Mouse (Mus musculus) midbrain, postnatal 0 days (tissue): Measurements from ENCODE around the gene Gm10959. TPM values are rescaled to one million over a fixed set of nuclear protein-coding genes. Genes with fewer than 3 reads are reported as not detected.
A peak's percentile ranks its signal among the peaks of the same experiment; 100 is the strongest.
"Not testable (repeated sequence)": the region's sequence is repeated elsewhere in the genome, so short reads cannot be mapped to it uniquely, and the experiment has no call there.

Experiments
- ATAC-seq: fragments of 200-750 bp; cut with Nextera tagmentation; 2 replicates; pipeline ENCODE4 v1.8.0; 2017; ENCODE audit warnings: moderate number of reproducible peaks, mild to moderate bottlenecking, moderate TSS enrichment, moderate library complexity; ENCODE audit not compliant: low FRiP score
- DNase-seq: peaks from one replicate; pipeline ENCODE4 v3.0.0-alpha.2; 2015; ENCODE audit warnings: low spot score
- H3K27ac ChIP-seq: fragments of 300-500 bp; sonication (generic); 2 replicates; pipeline ENCODE4 v1.5.1; 2014; ENCODE audit warnings: low read depth, mild to moderate bottlenecking, low read length, mixed read lengths
- H3K27me3 ChIP-seq: fragments of 300-500 bp; sonication (generic); 2 replicates; pipeline ENCODE4 v1.6.1; 2014; ENCODE audit warnings: low read length, control low read depth, mixed read lengths; ENCODE audit not compliant: insufficient read depth
- H3K36me3 ChIP-seq: fragments of 300-500 bp; sonication (generic); 2 replicates; pipeline ENCODE4 v1.6.1; 2014; ENCODE audit warnings: low read length, control low read depth, mixed read lengths; ENCODE audit not compliant: insufficient read depth
- H3K4me1 ChIP-seq: fragments of 300-500 bp; sonication (generic); 2 replicates; pipeline ENCODE4 v1.6.1; 2014; ENCODE audit warnings: mild to moderate bottlenecking, control low read depth, antibody characterized with exemption, low read length, mixed read lengths; ENCODE audit not compliant: insufficient read depth
- H3K4me2 ChIP-seq: fragments of 300-500 bp; sonication (generic); 2 replicates; pipeline ENCODE4 v1.6.1; 2014; ENCODE audit warnings: low read depth, mild to moderate bottlenecking, low read length, mixed read lengths; ENCODE audit not compliant: poor library complexity, severe bottlenecking
- H3K4me3 ChIP-seq: fragments of 300-500 bp; sonication (generic); 2 replicates; pipeline ENCODE4 v1.5.1; 2014; ENCODE audit warnings: low read depth, mild to moderate bottlenecking, low read length, moderate library complexity
- H3K9ac ChIP-seq: fragments of 300-500 bp; sonication (generic); replicated peaks from 2 replicates; pipeline ENCODE4 v1.6.1; 2014; ENCODE audit warnings: mild to moderate bottlenecking, low read length, moderate library complexity, mixed read lengths; ENCODE audit not compliant: poor library complexity, severe bottlenecking
- H3K9me3 ChIP-seq: fragments of 300-500 bp; sonication (generic); 2 replicates; pipeline ENCODE4 v1.6.1; 2016; ENCODE audit warnings: low read length, control low read depth
- CTCF ChIP-seq: IDR thresholded peaks from 2 replicates; pipeline ENCODE4 v1.5.1; 2016; ENCODE audit warnings: antibody characterized with exemption, mild to moderate bottlenecking
- WGBS: fragments of 180-500 bp; shearing (Covaris S2); extraction: QIAGEN DNeasy Blood & Tissue Kit; methylation state at CpG from one replicate; pipeline ENCODE4 v1.1.7; 2014; 5-methylcytosine and 5-hydroxymethylcytosine counted together
- polyA plus RNA-seq: library from polyadenylated mRNA; unstranded; fragments of >200 nt; fragmentation: Nextera tagmentation; extraction: Ambion mirVana; gene quantifications from 2 replicates; pipeline ENCODE4 v1.2.1, GENCODE M21; 2015
- total RNA-seq: library from RNA; depleted of rRNA; stranded (reverse); fragments of >200 nt; gene quantifications from 2 replicates; pipeline ENCODE4 v1.2.3, GENCODE M21; 2014; rRNA removed

Gene Gm10959
- total RNA-seq (not detected in 2 replicates), polyA plus RNA-seq (not detected in 2 replicates)

GRCm38 (mm10) chr3:122919260-122919659, at the start of gene Gm10959:
TSS of gene Gm10959 (minus strand) at chr3:122919360.
- Histone ChIP-seq H3K4me3 (no peak within 1 kb of the TSS), H3K4me2 (no peak within 1 kb of the TSS), H3K4me1 (no peaks in the 10 kb centered on the region), H3K9me3 (no peaks in the 10 kb centered on the region), H3K9ac (no peak within 1 kb of the TSS), H3K36me3 (no peaks in the 10 kb centered on the region), H3K27me3 (no peaks in the 10 kb centered on the region), H3K27ac (no peak within 1 kb of the TSS)
- no peak for TF ChIP-seq CTCF
- ATAC-seq (no peak), DNase-seq (no peak)
- WGBS: 73% methylated on average over 8 of the region's 8 CpGs

- Histone ChIP-seq H3K4me1 (no peaks in the 10 kb centered on the region), H3K4me3 (no peak overlapping the region), H3K36me3 (peaks cover 4% of the 10 kb centered on the region; the same call in 1 of the 2 replicates), H3K27me3 (no peaks in the 10 kb centered on the region), H3K27ac (no peak overlapping the region), H3K4me2 (no peak overlapping the region), H3K9ac (no peak overlapping the region), H3K9me3 (no peaks in the 10 kb centered on the region)
- TF ChIP-seq CTCF: no peak
- ATAC-seq (no peak), DNase-seq (no peak)
- WGBS: 90% methylated on average over 9 of the region's 9 CpGs
Measured at GRCm38 (mm10) chr3:122968391-122968790, 49.2 kb upstream of the Gm10959 start.

GRCm38 (mm10) chr3:122964301-122964700, 45.1 kb upstream of the Gm10959 start:
- WGBS: 89% methylated on average over 5 of the region's 5 CpGs
- Histone ChIP-seq H3K9me3 (no peaks in the 10 kb centered on the region), H3K4me2 (no peak overlapping the region), H3K27me3 (no peaks in the 10 kb centered on the region), H3K4me1 (no peaks in the 10 kb centered on the region), H3K36me3 (peaks cover 9% of the 10 kb centered on the region; the same call in 1 of the 2 replicates), H3K9ac (no peak overlapping the region), H3K4me3 (no peak overlapping the region), H3K27ac (no peak overlapping the region)
- DNase-seq (no peak), ATAC-seq (no peak)
- no peak for TF ChIP-seq CTCF

GRCm38 (mm10) chr3:122950129-122950528, 31.0 kb upstream of the Gm10959 start:
- Histone ChIP-seq H3K36me3 (peaks cover 14% of the 10 kb centered on the region), H3K9me3 (no peaks in the 10 kb centered on the region), H3K4me1 (no peaks in the 10 kb centered on the region), H3K4me2 (no peak overlapping the region), H3K9ac (no peak overlapping the region), H3K27ac (no peak overlapping the region), H3K27me3 (no peaks in the 10 kb centered on the region), H3K4me3 (no peak overlapping the region)
- no peak for TF ChIP-seq CTCF
- ATAC-seq (no peak), DNase-seq (no peak)
- WGBS: 94% methylated on average over 2 of the region's 2 CpGs

GRCm38 (mm10) chr3:122943387-122943890, 24.3 kb upstream of the Gm10959 start:
- TF ChIP-seq CTCF: no peak
- no peak for DNase-seq
- Histone ChIP-seq H3K27ac (no peak overlapping the region), H3K27me3 (no peaks in the 10 kb centered on the region), H3K4me1 (no peaks in the 10 kb centered on the region), H3K4me3 (no peak overlapping the region), H3K36me3 (peaks cover 5% of the 10 kb centered on the region), H3K9ac (no peak overlapping the region), H3K9me3 (no peaks in the 10 kb centered on the region), H3K4me2 (no peak overlapping the region)
- WGBS: 78% methylated on average over 6 of the region's 6 CpGs
- ATAC-seq: no peak

GRCm38 (mm10) chr3:122939215-122939614, 20.1 kb upstream of the Gm10959 start:
- DNase-seq (peak; percentile 72), ATAC-seq (no peak)
- TF ChIP-seq CTCF: peak; percentile 73
- Histone ChIP-seq H3K4me1 (no peaks in the 10 kb centered on the region), H3K27ac (no peak overlapping the region), H3K27me3 (no peaks in the 10 kb centered on the region), H3K9me3 (no peaks in the 10 kb centered on the region), H3K36me3 (0 out of 2 replicates have a peak, but pooled peaks cover 3% of the 10 kb centered on the region), H3K9ac (no peak overlapping the region), H3K4me2 (no peak overlapping the region), H3K4me3 (no peak overlapping the region)
- 83% methylated on average over 2 of the region's 2 CpGs for WGBS

- not testable (repeated sequence) for H3K4me3 ChIP-seq, H3K4me2 ChIP-seq, ATAC-seq, H3K4me1 ChIP-seq, H3K27me3 ChIP-seq, DNase-seq, H3K27ac ChIP-seq, H3K9ac ChIP-seq, H3K9me3 ChIP-seq
- WGBS: 70% methylated on average over 13 of the region's 13 CpGs
- H3K36me3 ChIP-seq: peaks cover 10% of the 10 kb centered on the region; the same call in 1 of the 2 replicates
Measured at GRCm38 (mm10) chr3:122937176-122937575, 18.0 kb upstream of the Gm10959 start.
